Mouse (Mus musculus) MEL (cell line): ENCODE results near the gene Tnip2.

ENCODE experiments used
- CHD2 ChIP-seq: IDR thresholded peaks from 2 replicates; pipeline ENCODE4 v1.6.1; 2011; ENCODE audit warnings: low read length, improper control_type of control experiment
- CTCF ChIP-seq, 3 experiments: IDR thresholded peaks in 2 of 3; conservative IDR thresholded peaks in 1 of 3; 2 replicates each; pipeline ENCODE4 v1.5.1; 2011 to 2012; ENCODE audit warnings: low read length in 3 of 3, low read depth in 2 of 3, mild to moderate bottlenecking in 2 of 3, improper control_type of control experiment in 1 of 3, inconsistent platforms in 1 of 3, mixed read lengths in 1 of 3, moderate library complexity in 1 of 3; ENCODE audit not compliant: control insufficient read depth in 1 of 3, insufficient read depth in 1 of 3, poor library complexity in 1 of 3, severe bottlenecking in 1 of 3
- EP300 ChIP-seq, 2 experiments: IDR thresholded peaks; 2 replicates each; pipeline ENCODE4 v1.6.1; 2011; ENCODE audit warnings: improper control_type of control experiment in 2 of 2, low read length in 2 of 2, low read depth in 1 of 2, mild to moderate bottlenecking in 1 of 2
- GATA1 ChIP-seq: IDR thresholded peaks from 2 replicates; pipeline ENCODE4 v1.6.1; 2011; ENCODE audit warnings: low read depth, low read length, improper control_type of control experiment
- MAX ChIP-seq: IDR thresholded peaks from 2 replicates; pipeline ENCODE4 v1.6.1; 2011; ENCODE audit warnings: low read length, improper control_type of control experiment
- NELFE ChIP-seq: IDR thresholded peaks from 2 replicates; pipeline ENCODE4 v1.6.1; 2011; ENCODE audit warnings: low read depth, low read length, improper control_type of control experiment
- POLR2A ChIP-seq, 2 experiments: IDR thresholded peaks; 2 replicates each; pipeline ENCODE4 v1.6.1; 2011 to 2012; ENCODE audit warnings: low read length in 2 of 2, mild to moderate bottlenecking in 2 of 2, control low read depth in 1 of 2, improper control_type of control experiment in 1 of 2, low read depth in 1 of 2, moderate library complexity in 1 of 2; ENCODE audit not compliant: control insufficient read depth in 1 of 2, insufficient read depth in 1 of 2, poor library complexity in 1 of 2
- POLR2AphosphoS5 ChIP-seq: IDR thresholded peaks from 2 replicates; pipeline ENCODE4 v1.6.1; 2012; ENCODE audit warnings: low read depth, borderline replicate concordance, mild to moderate bottlenecking, inconsistent platforms, low read length, moderate library complexity, mixed read lengths
- ZNF384 ChIP-seq: IDR thresholded peaks from 2 replicates; pipeline ENCODE4 v1.6.1; 2012; ENCODE audit warnings: low read depth, mild to moderate bottlenecking, inconsistent platforms, low read length, improper control_type of control experiment

GRCm38 (mm10) chr5:34512486-34512885 is 1.3 kb downstream of the Tnip2 start:
- TF ChIP-seq CTCF (IDR thresholded peaks at IDR 0.05 in 2 of 3, conservative IDR thresholded peaks at IDR 0.05 in 1 of 3; ENCODE audit: control insufficient read depth in 1 of 3, insufficient read depth in 1 of 3, low read depth in 2 of 3, low read length in 3 of 3, poor library complexity in 1 of 3, severe bottlenecking in 1 of 3): no peak
- TF ChIP-seq GATA1: no peak
- no peak for TF ChIP-seq POLR2A (IDR thresholded peaks at IDR 0.05; ENCODE audit: control insufficient read depth in 1 of 2, insufficient read depth in 1 of 2, low read depth in 1 of 2, low read length in 2 of 2, poor library complexity in 1 of 2)
- no peak for TF ChIP-seq ZNF384
- no peak for TF ChIP-seq EP300 (IDR thresholded peaks at IDR 0.05; ENCODE audit: low read depth in 1 of 2, low read length in 2 of 2)
- no peak for TF ChIP-seq CHD2
- no peak for TF ChIP-seq MAX
- no peak for TF ChIP-seq NELFE
- no peak for TF ChIP-seq POLR2AphosphoS5
